Mouse (Mus musculus) lung, postnatal 10 days (tissue): ENCODE data around the gene Unc5cl.
"Not testable (repeated sequence)": the region's sequence is repeated elsewhere in the genome, so short reads cannot be mapped to it uniquely, and the experiment has no call there.

Source experiments
- DNase-seq: peaks from one replicate; pipeline ENCODE4 v3.0.0; 2021

Gene Unc5cl

GRCm38 (mm10) chr17:48467395-48468231 is 12.9 kb downstream of the Unc5cl start:
- DNase-seq, result peak; percentile 89

- DNase-seq, result not testable (repeated sequence)
Measured at GRCm38 (mm10) chr17:48474282-48474681, 19.6 kb downstream of the Unc5cl start.

GRCm38 (mm10) chr17:48475444-48475843 is 20.7 kb downstream of the Unc5cl start:
- no peak for DNase-seq

- no peak for DNase-seq
Measured at GRCm38 (mm10) chr17:48479952-48480351, 25.3 kb downstream of the Unc5cl start.

GRCm38 (mm10) chr17:48483764-48484163 is 29.1 kb downstream of the Unc5cl start:
- DNase-seq, result no peak

- no peak for DNase-seq
Measured at GRCm38 (mm10) chr17:48484191-48484590, 29.5 kb downstream of the Unc5cl start.

- no peak for DNase-seq
Measured at GRCm38 (mm10) chr17:48489466-48489865, 34.8 kb downstream of the Unc5cl start.

- DNase-seq, result no peak
Measured at GRCm38 (mm10) chr17:48492621-48493020, 37.9 kb downstream of the Unc5cl start.

- no peak for DNase-seq
Measured at GRCm38 (mm10) chr17:48493582-48493981, 38.9 kb downstream of the Unc5cl start.

- DNase-seq, result no peak
Measured at GRCm38 (mm10) chr17:48493986-48494385, 39.3 kb downstream of the Unc5cl start.

GRCm38 (mm10) chr17:48497986-48498385 is 43.3 kb downstream of the Unc5cl start:
- no peak for DNase-seq

GRCm38 (mm10) chr17:48500846-48501445 is 46.2 kb downstream of the Unc5cl start:
- no peak for DNase-seq

GRCm38 (mm10) chr17:48505006-48505405 is 50.3 kb downstream of the Unc5cl start:
- no peak for DNase-seq

- DNase-seq, result no peak
Measured at GRCm38 (mm10) chr17:48506986-48507385, 52.3 kb downstream of the Unc5cl start.

GRCm38 (mm10) chr17:48509596-48509995 is 54.9 kb downstream of the Unc5cl start:
- DNase-seq, result no peak

GRCm38 (mm10) chr17:48512614-48513281 is 58.0 kb downstream of the Unc5cl start:
- peak; percentile 31 for DNase-seq

GRCm38 (mm10) chr17:48514613-48515012 is 59.9 kb downstream of the Unc5cl start:
- no peak for DNase-seq

GRCm38 (mm10) chr17:48519046-48519445 is 64.3 kb downstream of the Unc5cl start:
- no peak for DNase-seq

GRCm38 (mm10) chr17:48520352-48520751 is 65.7 kb downstream of the Unc5cl start:
- no peak for DNase-seq

GRCm38 (mm10) chr17:48523056-48523455 is 68.4 kb downstream of the Unc5cl start:
- no peak for DNase-seq

- no peak for DNase-seq
Measured at GRCm38 (mm10) chr17:48533844-48534705, 79.4 kb downstream of the Unc5cl start.

GRCm38 (mm10) chr17:48538328-48538727 is 83.6 kb downstream of the Unc5cl start:
- DNase-seq, result peak; percentile 16

GRCm38 (mm10) chr17:48539326-48539725 is 84.6 kb downstream of the Unc5cl start:
- no peak for DNase-seq
